Mouse (Mus musculus) cerebral cortex, adult 2 months (tissue): ENCODE measurements around the gene Sh2d4b.

ENCODE experiments used
- WGBS: fragments of 180-500 bp; shearing (Covaris S2); methylation state at CpG from one replicate; pipeline ENCODE4 v1.1.7; 2018; 5-methylcytosine and 5-hydroxymethylcytosine counted together

Gene Sh2d4b

GRCm38 (mm10) chr14:40905813-40906212 lies 12.7 kb upstream of the Sh2d4b start:
- 82% methylated on average over 8 of the region's 8 CpGs for whole genome bisulfite sequencing

GRCm38 (mm10) chr14:40902307-40903055 lies 9.4 kb upstream of the Sh2d4b start:
- WGBS, result 78% methylated on average over 12 of the region's 12 CpGs

- WGBS, result 89% methylated on average over 2 of the region's 2 CpGs
These were observed 7.2 kb upstream of the Sh2d4b start for GRCm38 (mm10) chr14:40900267-40900666.

GRCm38 (mm10) chr14:40897916-40898315 lies 4.8 kb upstream of the Sh2d4b start:
- WGBS, result 90% methylated on average over 3 of the region's 3 CpGs

GRCm38 (mm10) chr14:40895681-40896080 lies 2.6 kb upstream of the Sh2d4b start:
- 80% methylated on average over 8 of the region's 8 CpGs for WGBS

- 8% methylated on average over 23 of the region's 23 CpGs for WGBS
These were observed 1.6 kb upstream of the Sh2d4b start for GRCm38 (mm10) chr14:40894576-40895247.

- WGBS, result 73% methylated on average over 8 of the region's 8 CpGs
These were observed 818 bp upstream of the Sh2d4b start for GRCm38 (mm10) chr14:40893884-40894283.

GRCm38 (mm10) chr14:40892326-40892825 lies 690 bp downstream of the Sh2d4b start:
- 86% methylated on average over 7 of the region's 7 CpGs for WGBS

GRCm38 (mm10) chr14:40891506-40891905 lies 1.6 kb downstream of the Sh2d4b start:
- WGBS, result 65% methylated on average over 4 of the region's 4 CpGs

GRCm38 (mm10) chr14:40889704-40890103 lies 3.4 kb downstream of the Sh2d4b start:
- 77% methylated on average over 4 of the region's 4 CpGs for WGBS

GRCm38 (mm10) chr14:40889181-40889580 lies 3.9 kb downstream of the Sh2d4b start:
- WGBS, result 95% methylated on average over 2 of the region's 2 CpGs

GRCm38 (mm10) chr14:40886428-40887202 lies 6.5 kb downstream of the Sh2d4b start:
- WGBS, result 87% methylated on average over 6 of the region's 6 CpGs

- 50% methylated on average over 1 of the region's 1 CpGs for WGBS
These were observed 7.3 kb downstream of the Sh2d4b start for GRCm38 (mm10) chr14:40885752-40886151.

- 29% methylated on average over 4 of the region's 4 CpGs for WGBS
These were observed 7.8 kb downstream of the Sh2d4b start for GRCm38 (mm10) chr14:40885225-40885624.

GRCm38 (mm10) chr14:40873961-40874360 lies 19.1 kb downstream of the Sh2d4b start:
- 87% methylated on average over 5 of the region's 5 CpGs for WGBS

GRCm38 (mm10) chr14:40870598-40870997 lies 22.5 kb downstream of the Sh2d4b start:
- 71% methylated on average over 3 of the region's 3 CpGs for WGBS

GRCm38 (mm10) chr14:40864811-40865514 lies 28.1 kb downstream of the Sh2d4b start:
- WGBS, result 72% methylated on average over 6 of the region's 6 CpGs

- 89% methylated on average over 3 of the region's 3 CpGs for WGBS
These were observed 29.4 kb downstream of the Sh2d4b start for GRCm38 (mm10) chr14:40863659-40864058.

GRCm38 (mm10) chr14:40852978-40853377 lies 40.1 kb downstream of the Sh2d4b start:
- WGBS, result 73% methylated on average over 5 of the region's 5 CpGs

GRCm38 (mm10) chr14:40830505-40830904 lies 62.6 kb downstream of the Sh2d4b start:
- 79% methylated on average over 9 of the region's 9 CpGs for WGBS

- WGBS, result 64% methylated on average over 11 of the region's 11 CpGs
These were observed 63.0 kb downstream of the Sh2d4b start for GRCm38 (mm10) chr14:40830094-40830493.

GRCm38 (mm10) chr14:40818051-40818450 lies 75.0 kb downstream of the Sh2d4b start:
- 51% methylated on average over 2 of the region's 2 CpGs for WGBS
